Mouse (Mus musculus) adrenal gland, adult 8-10 months (tissue): Measurements from ENCODE around the gene Isyna1. TPM values are rescaled to one million over a fixed set of nuclear protein-coding genes. Genes with fewer than 3 reads are reported as not detected.

Experiments
- DNase-seq: peaks from one replicate; pipeline ENCODE4 v3.0.0; 2022
- total RNA-seq, 4 experiments: library from RNA; stranded (reverse); gene quantifications; 2 replicates each; pipeline ENCODE4 v1.2.4; 2022

Isyna1 gene
- 100 to 1,000 TPM; 124 to 207 (median 158) TPM for total RNA-seq

GRCm38 (mm10) chr8:70593961-70594609, at the start of gene Isyna1:
Isyna1 (plus strand) TSS chr8:70594373.
- peak; percentile 94 for DNase-seq

- DNase-seq, result no peak
Measured at GRCm38 (mm10) chr8:70546412-70546811, 47.8 kb upstream of the Isyna1 start.

- no peak for DNase-seq
Measured at GRCm38 (mm10) chr8:70547762-70548161, 46.4 kb upstream of the Isyna1 start.

GRCm38 (mm10) chr8:70549412-70550184, 44.6 kb upstream of the Isyna1 start:
- no peak for DNase-seq

GRCm38 (mm10) chr8:70551558-70552161, 42.5 kb upstream of the Isyna1 start:
- no peak for DNase-seq

- no peak for DNase-seq
Measured at GRCm38 (mm10) chr8:70552836-70553235, 41.3 kb upstream of the Isyna1 start.

GRCm38 (mm10) chr8:70553740-70554139, 40.4 kb upstream of the Isyna1 start:
- DNase-seq, result peak; percentile 63

GRCm38 (mm10) chr8:70555079-70555747, 39.0 kb upstream of the Isyna1 start:
- no peak for DNase-seq

GRCm38 (mm10) chr8:70558334-70558733, 35.8 kb upstream of the Isyna1 start:
- no peak for DNase-seq

GRCm38 (mm10) chr8:70558983-70559382, 35.2 kb upstream of the Isyna1 start:
- DNase-seq, result no peak

GRCm38 (mm10) chr8:70560096-70560495, 34.1 kb upstream of the Isyna1 start:
- DNase-seq, result peak; percentile 69

- no peak for DNase-seq
Measured at GRCm38 (mm10) chr8:70560564-70560963, 33.6 kb upstream of the Isyna1 start.

GRCm38 (mm10) chr8:70561357-70561756, 32.8 kb upstream of the Isyna1 start:
- DNase-seq, result no peak

GRCm38 (mm10) chr8:70561809-70562535, 32.2 kb upstream of the Isyna1 start:
- DNase-seq, result peak; percentile 82

GRCm38 (mm10) chr8:70562802-70563201, 31.4 kb upstream of the Isyna1 start:
- DNase-seq, result no peak

GRCm38 (mm10) chr8:70563763-70564387, 30.3 kb upstream of the Isyna1 start:
- DNase-seq, result no peak

GRCm38 (mm10) chr8:70564696-70565235, 29.4 kb upstream of the Isyna1 start:
- peak; percentile 69 for DNase-seq

- no peak for DNase-seq
Measured at GRCm38 (mm10) chr8:70565561-70565960, 28.6 kb upstream of the Isyna1 start.

- DNase-seq, result no peak
Measured at GRCm38 (mm10) chr8:70570360-70570759, 23.8 kb upstream of the Isyna1 start.

- no peak for DNase-seq
Measured at GRCm38 (mm10) chr8:70570990-70571389, 23.2 kb upstream of the Isyna1 start.

- DNase-seq, result no peak
Measured at GRCm38 (mm10) chr8:70574302-70574701, 19.9 kb upstream of the Isyna1 start.
